Mouse (Mus musculus): ENCODE measurements around the gene Gnb5.

The Gnb5 gene

DNA sequence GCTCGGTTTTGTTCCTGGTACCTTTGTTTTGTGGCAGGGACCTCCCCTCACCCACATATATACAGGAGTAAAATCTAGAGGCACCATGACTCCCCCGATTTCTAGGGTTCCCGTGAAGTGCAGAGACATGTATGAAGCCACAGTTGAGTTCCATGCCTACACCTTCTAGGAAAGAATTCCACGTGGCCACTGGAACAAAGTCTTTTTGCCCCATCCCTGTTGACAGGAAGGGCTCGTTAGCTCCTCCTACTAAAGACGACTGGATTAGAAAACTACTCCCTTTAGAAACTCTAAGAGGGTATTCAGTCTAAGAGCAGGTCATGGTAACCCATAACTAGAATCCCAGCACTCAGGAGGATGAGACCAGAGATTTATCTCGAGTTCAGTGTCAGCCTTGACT is 1.8 kb upstream of the Gnb5 start:
- DNase-seq (ENCODE audit: low spot score) = no peak

DNA sequence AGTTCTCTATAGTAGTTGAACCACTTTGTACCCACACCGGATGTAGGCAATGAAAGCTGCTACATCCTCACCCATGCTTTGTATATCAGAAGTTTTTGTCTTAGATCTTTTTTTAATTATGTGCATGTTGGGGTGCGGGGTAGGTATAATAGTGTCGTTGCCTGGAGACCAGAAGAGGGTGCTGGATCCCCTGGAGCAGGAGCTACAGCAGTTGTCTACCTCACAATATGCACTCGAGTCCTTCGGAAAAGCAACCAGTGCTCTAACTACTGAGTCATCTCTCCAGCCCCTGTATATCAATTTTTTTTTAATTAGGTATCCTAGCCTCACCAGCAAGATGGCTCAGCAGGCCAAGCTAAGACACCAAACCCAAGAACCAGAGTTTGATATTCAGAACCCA is 927 bp downstream of the Gnb5 start:
- DNase-seq (ENCODE audit: low spot score) = no peak

DNA sequence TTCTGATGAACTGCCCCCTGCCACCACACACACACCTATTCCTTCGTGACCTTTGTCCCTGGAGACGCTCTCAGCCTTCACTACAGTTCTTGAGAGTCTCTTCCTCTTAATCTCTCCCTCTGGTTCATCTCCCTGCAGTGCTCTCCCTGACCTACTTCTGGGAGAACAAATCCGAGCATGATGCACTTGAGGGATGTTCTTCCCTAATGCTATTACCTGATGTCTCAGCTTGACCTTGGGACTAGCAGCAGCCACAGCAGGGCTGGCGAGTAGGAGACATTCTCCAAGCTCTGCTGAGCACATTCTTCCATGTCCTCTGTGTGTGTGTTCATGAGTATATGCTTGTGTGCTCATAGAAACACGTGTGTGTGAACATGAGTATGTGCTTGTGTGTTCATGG is 2.5 kb downstream of the Gnb5 start:
- DNase-seq (ENCODE audit: low spot score) = no peak

DNA sequence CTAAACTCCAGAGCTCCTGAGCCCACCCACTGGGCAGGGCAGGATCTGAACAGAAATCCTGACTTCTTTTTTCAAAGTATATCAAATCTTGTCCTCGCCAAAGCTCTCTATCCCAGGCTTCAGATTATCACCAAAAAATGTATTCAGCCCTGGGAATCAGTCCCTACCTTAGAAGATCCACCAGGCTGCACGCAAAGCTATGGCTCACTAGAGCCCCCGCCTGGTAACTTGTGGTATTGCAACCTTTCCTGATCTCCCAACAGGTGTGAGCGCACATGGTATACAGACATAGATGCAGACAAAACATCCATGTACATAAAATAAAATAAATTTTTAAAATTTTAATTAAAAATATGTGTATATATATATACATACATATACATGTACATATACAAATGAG is 5.9 kb downstream of the Gnb5 start:
- peak; percentile 63 for DNase-seq (ENCODE audit: low spot score)

DNA sequence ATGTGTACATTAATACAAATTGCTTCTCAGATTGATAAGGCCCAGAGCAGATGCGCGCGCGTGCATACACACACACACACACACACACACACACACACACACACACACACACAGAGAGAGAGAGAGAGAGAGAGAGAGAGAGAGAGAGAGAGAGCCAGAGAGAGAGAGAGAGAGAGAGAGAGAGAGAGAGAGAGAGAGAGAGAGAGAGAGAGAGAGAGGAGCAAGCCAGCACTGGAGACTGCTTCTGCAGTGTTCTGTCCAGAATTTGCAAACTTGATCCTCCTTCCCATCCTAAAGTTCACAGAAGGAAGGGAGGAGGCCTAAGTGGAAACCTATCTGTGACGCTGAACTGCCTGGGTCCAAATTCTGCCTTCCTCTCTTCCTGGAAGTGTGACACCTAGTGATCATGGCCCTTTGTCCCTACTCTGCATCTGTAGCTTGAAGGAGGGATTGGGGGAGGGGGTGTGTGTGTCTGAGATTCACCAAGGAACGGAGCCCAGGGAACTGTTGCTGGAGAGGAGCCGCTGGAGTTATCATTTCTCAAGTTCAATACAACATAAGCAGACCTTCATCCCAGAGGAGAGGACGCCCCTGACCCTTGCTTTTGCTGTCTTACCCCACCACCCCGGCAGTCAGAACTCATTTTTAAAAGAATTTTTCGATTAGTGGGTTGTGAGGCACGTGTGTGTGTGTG is 7.2 kb downstream of the Gnb5 start:
- no peak for DNase-seq (ENCODE audit: low spot score)

DNA sequence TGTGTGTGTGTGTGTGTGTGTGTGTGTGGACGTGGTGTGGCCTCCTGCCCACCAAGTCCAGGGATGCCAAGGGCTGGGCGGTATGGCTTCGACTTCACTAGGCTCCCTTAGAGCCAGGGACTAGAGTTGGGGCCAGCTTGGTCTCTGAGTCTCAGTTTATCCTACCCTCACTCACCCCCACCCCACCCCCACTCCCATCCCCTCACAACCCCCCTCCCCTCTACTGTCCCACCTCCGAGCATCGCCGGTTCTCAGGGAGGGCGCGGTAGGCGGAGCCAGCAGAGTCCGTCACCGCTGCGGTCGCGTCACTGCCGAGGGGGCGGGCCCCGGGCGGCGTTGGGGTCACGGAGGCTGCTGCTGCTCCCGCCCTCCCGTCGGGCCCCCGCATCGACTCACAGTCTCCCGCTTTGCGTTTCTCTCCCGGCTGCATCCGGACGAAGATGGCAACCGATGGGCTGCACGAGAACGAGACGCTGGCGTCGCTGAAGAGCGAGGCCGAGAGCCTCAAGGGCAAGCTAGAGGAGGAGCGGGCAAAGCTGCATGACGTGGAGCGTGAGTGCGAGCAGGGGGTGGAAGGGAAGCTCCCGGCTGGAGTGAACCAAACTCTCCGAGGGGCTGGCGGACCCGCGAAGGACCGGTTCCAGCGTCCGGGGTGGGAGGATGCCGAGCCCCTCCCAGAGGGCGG is 7.9 kb downstream of the Gnb5 start:
- peak; percentile 74 for DNase-seq (ENCODE audit: low spot score)

DNA sequence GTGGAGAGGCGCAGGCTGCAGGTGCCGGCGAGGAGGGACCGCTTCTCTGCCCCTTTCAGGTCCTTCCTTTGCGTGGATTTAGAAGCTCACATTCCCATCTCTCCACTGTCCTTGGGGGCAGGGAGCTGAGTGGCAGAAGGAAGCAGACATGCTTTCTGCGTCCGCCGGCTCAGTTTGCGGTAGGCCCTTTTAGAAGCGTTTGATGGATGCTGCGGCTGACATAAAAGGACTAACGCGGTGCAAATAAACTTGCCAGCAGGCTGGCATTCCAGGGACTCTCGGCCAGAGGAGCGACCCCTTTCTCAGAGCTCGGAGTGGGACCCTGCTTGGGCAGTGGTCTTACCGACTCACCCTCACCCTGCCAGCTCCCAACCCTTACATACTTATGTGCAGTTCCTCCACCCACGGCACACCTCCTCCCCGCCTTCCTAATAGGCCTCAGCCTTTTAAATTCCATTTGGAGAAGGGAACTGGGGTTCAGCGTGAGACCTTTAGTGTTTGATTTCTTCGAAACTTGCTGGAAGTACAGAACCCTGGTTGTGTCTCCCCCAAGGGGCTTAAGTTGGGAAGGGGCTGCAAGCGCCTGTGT is 8.5 kb downstream of the Gnb5 start:
- DNase-seq (ENCODE audit: low spot score) = no peak

DNA sequence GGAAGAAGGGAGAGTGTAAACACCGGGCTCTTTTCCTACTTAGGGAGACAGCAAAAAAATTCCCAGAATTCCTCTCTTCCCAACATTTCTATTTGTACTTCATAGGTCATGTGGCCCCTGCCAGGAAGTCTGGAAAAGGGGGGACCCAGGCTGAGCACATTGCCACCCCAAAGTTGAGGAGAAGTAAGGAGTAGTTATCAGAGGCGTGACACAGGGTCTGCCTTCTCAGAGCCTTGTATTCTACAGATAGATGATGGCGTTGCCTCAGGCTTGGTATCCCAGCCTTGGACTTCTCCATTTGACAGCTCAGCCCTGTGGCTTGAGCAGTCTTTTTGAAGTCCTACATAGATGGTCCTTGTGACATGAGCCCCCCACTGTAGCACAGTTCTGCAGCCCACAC is 9.2 kb downstream of the Gnb5 start:
- no peak for DNase-seq (ENCODE audit: low spot score)

DNA sequence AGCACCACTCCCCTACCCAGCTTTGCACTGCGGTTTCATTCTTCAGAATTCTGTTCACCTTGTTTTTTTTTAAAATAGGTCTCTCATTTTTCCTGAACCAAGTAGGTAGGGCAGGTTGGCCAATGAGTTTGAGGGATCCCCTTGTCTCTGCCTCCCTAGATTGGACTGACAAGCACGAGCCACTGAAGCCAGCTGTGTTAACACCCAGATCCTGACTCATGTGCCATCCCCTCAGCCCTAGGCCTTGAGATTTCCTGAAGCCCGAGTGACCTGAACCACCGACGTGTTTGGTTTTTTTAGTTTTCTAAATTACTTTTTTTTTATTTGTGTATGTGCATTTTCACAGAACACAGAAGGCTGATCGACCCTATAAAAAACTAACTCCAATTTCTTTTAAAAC is 10.7 kb downstream of the Gnb5 start:
- no peak for DNase-seq (ENCODE audit: low spot score)

DNA sequence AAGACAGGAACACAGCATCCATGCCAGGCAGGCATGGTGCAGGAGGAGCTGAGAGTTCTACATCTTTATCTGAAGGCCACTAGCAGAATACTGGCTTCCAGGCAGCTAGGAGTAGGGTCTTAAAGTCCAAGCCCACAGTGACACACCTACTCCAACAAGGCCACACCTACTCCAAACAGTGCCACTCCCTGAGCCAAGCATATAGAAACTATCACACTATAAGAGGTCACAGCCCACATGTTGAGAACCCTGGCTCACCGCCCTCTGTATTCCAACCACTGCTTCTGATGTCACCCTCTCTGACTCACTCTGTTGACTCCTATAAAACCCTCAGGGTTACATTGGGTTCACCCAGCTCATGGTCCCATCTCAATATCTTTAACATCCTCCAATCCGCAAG is 12.1 kb downstream of the Gnb5 start:
- DNase-seq (ENCODE audit: low spot score) = no peak

DNA sequence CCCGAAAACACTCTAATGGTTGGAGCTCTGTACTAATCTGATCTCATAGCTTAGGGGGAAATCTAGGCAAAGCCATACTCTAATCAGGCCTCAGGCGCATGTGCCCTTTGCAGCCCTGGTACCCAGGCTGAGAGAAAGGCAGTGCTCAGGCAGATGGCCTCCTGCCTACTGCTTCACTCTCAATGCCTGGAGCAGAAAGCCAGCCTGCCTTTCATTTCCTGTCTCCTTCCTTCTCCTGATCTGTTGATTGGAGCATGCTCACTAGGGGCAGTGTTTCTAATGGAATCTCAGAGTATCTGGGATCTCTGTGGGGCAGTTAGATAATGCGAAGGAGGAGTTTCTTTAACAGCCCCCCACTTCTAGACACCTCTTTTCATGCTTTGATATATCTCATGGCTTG is 13.3 kb downstream of the Gnb5 start:
- DNase-seq (ENCODE audit: low spot score) = no peak

DNA sequence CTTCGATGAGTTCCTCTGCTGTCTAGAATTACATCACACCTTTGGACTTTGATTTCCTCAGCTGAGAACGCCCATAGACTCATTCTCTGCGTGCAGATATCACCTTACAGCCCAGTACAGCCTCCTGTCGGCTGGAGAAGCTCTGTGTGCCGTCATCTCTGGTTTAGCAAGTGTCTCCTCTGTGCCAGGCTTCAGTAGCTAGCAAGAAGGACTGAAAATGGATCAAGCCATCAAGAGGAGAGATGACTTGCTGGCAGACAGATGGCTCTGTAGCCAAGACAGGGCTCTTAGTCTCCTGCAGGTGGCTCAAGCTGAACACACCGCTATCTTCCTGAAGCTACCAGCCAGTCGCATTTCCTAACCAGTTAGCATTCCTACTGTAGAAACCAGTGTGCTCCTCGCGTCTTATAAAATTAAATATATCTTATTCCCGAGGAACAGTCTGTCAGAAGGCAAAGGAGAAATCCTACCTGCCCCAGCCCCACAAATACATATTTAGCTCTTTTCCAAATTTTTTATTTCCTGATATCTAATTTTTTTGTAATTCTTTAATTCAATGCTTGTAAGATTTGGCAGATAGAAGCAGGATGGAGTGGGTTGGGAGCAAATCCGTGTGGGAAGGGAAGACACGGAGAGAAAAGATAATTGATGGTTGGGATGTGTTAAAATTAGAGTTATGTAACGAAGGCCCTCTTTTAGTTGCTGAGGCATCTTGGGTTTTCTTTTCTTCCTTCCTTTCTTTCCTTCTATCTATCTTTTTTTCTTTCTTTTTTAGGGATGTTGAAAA is 16.2 kb downstream of the Gnb5 start:
- DNase-seq (ENCODE audit: low spot score) = no peak

DNA sequence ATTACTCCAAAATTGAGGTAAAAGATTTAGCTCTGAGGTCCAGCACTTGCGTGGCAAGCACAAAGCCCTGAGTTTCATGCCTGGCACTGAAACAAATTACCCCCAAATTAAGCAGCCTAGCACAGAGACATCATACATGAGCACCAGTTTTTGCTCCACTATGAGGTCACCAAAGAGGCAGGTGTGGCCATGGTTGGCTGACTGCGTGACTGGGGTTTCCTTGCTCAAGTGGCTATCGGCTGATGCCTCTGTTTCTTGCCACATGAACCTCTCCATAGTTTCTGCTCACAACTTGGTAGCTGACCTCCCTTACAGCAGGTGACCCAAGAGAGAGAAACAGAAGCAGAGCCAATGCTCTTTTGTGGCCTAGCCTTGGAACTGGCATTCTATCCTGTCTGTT is 22.0 kb downstream of the Gnb5 start:
- DNase-seq (ENCODE audit: low spot score) = no peak

DNA sequence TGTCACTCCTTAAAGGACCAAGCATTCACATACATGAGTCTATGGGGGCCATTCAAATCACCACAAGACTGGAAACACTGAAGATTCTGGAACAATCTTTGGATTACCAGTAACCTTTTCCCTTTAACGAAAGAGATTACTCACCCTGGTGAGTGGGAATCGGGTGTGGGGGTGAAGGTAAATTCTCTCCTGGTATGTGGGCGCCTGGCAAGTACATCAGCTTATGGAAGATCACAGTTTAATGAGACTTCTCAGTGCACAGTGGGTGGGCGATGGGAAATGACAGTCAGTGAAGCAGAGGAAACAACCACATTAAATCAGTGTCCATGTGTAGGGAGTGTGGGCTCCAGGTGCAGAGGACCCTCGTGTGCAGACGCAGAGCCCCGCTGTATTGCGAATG is 24.7 kb downstream of the Gnb5 start:
- no peak for DNase-seq (ENCODE audit: low spot score)

DNA sequence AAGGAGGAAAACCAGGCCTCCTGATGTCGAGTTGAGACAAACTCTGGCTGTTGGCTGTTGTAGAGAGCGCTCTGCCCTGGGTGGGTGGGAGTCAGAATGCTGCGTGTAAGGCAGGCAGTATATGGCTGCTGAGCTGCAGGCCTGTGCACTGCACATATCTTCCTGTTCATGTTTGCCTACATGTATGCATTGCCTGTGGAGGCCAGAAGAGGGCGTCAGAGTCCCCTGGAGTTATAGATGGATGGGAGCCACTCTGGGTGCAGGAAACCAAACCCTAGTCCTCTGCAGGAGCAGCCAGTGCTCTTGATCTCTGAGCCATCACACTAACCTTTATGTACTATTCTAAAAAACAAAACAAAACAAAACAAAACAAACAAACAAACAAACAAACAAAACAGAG is 28.4 kb downstream of the Gnb5 start:
- no peak for DNase-seq (ENCODE audit: low spot score)

DNA sequence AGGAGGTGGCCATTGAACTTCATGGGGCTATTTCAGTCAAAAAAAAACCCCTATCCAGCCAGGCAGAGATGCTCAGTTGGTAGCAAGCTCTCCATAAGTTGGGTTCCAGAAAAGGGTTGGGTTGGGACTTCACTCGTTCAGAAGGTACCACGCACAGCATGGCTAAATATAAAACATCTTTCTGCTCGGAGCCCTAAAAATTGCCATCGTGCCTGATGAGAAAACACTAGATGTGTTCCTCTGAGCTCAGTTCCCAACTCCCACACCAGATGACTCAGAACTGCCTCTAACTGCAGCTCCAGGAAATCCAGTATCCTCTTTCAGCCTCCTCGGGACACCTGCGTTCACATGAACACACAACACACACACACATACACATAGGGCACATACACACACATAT is 31.9 kb downstream of the Gnb5 start:
- no peak for DNase-seq (ENCODE audit: low spot score)

DNA sequence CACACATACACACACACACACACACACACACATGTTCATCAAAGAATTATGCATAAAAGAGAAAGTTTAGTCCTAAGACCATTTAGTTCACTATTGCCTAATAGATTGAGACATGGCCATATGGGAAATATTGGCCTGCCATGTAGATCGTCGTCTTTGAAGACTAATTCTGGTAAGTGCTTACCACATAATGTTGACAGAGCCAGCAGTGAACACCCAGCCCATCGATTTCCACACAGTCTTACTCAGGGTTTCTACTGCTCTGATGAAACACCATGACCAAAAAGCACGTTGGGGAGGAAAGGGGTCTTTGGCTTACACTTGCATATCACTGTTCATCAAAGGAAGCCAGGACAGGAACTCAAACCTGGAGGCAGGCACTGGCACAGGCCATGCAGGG is 36.3 kb downstream of the Gnb5 start:
- no peak for DNase-seq (ENCODE audit: low spot score)

DNA sequence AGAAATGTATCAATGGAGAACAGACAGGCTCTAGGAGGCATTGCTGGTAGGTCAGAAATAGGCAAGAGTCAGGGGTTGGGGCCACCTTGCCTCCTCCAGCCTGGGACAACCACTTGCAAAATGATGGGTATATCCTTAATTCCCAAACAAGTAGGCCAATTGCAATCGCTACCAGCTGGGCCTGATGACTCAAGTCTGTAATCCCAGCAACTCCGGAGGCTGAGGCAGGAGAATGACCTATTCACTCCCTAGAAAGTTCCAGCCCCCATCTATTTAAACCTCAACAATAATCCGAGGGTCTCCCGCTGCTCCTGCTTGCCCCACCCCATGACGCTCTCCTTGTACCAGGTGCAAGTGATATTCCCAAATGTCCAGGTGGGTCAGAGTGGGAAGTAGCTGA is 41.4 kb downstream of the Gnb5 start, which contains the start of gene Bcl2l10:
Gene Bcl2l10 (plus strand): TSS at position 301 of the 400 bp plus-strand sequence.
- DNase-seq (ENCODE audit: low spot score) = no peak

DNA sequence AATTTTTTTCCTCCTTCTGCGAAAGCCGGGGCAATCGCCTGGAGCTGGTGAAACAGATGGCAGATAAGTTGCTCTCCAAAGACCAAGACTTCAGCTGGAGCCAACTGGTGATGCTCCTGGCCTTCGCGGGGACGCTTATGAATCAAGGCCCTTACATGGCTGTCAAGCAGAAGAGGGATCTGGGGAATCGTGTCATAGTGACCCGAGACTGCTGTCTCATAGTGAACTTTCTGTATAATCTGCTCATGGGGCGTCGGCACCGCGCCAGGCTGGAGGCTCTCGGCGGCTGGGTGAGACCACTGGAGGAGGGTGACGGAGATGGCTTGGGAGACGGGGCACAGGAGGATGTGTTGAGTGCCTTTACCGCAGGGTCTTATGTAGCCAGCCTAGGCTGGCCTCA is 42.0 kb downstream of the Gnb5 start:
- no peak for DNase-seq (ENCODE audit: low spot score)

DNA sequence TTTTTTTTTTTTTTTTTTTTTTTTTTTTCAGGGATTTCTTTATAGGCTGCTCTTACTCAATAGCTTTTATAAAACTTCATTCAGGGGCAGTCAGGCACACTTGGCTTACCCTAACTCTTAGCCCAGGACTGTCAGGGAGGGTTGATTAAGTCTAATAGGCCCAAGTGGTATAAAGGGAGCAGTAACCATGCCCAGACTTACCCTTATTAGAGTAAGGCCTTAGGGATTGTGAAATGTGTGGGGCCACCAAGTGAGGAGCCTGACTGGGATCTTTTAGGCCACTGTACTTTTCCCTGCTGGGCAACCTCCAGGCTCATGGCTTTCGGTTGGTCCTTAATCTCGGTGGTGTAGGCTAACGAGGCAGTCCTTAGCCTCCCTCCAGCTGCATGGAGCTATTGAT is 42.6 kb downstream of the Gnb5 start:
- DNase-seq (ENCODE audit: low spot score) = no peak

DNA sequence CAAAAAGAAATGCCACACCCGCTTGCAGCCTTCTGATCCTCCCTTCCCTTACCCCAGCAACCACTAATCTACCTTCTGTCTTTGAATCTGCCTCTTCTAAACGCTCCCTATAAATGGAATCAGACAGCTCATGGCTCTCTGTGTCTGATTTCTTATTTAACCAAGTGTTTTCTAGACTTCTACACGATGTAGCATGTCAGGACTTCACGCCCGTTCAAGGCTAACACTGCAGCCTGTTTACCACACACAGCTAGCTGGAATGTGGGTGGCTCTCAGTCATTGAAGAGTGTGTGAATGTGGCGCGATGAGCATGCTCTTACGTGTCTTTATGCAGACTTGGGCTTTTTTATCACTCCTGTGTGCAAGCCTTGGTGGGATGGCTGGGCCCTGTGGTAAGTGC is 47.0 kb downstream of the Gnb5 start:
- no peak for DNase-seq (ENCODE audit: low spot score)

DNA sequence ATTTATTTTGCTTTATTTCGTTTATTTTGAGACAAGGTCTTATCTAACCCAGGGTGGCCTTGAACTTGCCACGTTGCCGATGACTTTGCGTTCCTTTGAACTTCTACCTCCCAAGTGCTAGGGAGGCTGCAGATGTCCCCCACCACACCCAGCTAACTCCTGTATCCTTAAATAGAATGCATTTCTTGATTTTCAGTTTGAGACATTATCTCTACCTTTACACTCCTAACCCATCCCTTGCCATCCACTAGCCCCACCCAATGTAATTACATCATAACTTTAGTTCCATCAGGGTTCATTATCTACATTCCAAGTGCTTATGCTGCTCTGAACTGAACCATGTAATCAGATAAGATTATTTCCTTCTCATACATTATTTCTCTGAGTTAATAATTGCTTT is 49.7 kb downstream of the Gnb5 start:
- no peak for DNase-seq (ENCODE audit: low spot score)

DNA sequence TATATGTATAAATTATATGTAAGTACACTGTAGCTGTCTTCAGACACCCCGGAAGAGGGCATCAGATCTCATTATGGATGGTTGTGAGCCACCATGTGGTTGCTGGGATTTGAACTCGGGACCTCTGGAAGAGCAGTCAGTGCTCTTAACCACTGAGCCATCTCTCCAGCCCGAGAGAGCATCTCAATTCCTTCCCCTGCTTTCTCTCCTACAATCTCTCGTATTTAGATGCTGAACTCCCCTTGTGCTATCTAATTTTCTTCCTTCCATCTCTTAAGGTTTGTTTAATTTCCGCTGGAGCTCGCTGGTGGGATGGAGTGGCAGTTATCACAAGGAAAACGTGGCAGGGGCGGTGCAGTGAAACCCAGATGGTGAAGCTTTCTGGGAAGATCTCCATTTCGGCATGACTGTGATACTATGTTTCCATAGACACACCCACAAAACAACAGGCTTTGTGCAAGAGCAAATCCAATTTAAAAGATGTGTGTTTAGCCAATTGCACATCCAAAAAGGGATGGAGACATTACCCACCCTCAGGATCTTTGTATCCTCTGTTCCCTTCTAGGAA is 51.1 kb downstream of the Gnb5 start:
- DNase-seq (ENCODE audit: low spot score) = no peak

All from T-cell, adult 2 months (primary cell).